Mouse (Mus musculus) C2C12 (cell line): ENCODE data around the gene Acot11. TPM values are rescaled to one million over a fixed set of nuclear protein-coding genes. Genes with fewer than 3 reads are reported as not detected.
"Not testable (repeated sequence)": the region's sequence is repeated elsewhere in the genome, so short reads cannot be mapped to it uniquely, and the experiment has no call there.

Experiments used
- H3K27me3 ChIP-seq: one replicate; pipeline ENCODE4 v1.6.1; 2011; ENCODE audit not compliant: control insufficient read depth, insufficient read depth, insufficient read length
- H3K36me3 ChIP-seq: one replicate; pipeline ENCODE4 v1.6.1; 2011; ENCODE audit not compliant: control insufficient read depth, insufficient read depth
- H3K4me3 ChIP-seq: one replicate; pipeline ENCODE4 v1.5.1; 2011; ENCODE audit warnings: mild to moderate bottlenecking, control low read depth; ENCODE audit not compliant: poor library complexity, insufficient read depth, severe bottlenecking
- H3K79me2 ChIP-seq: one replicate; pipeline ENCODE4 v1.6.1; 2011; ENCODE audit not compliant: control insufficient read depth, insufficient read depth
- H3K79me3 ChIP-seq: one replicate; pipeline ENCODE4 v1.6.1; 2011; ENCODE audit warnings: low read depth, control low read depth
- H3ac ChIP-seq: one replicate; pipeline ENCODE3; 2011; ENCODE audit warnings: low read depth; ENCODE audit not compliant: control insufficient read depth, insufficient read length
- CEBPB ChIP-seq: IDR thresholded peaks from one replicate; pipeline ENCODE4 v1.6.1; 2011; ENCODE audit warnings: low read depth, mild to moderate bottlenecking, control low read depth, moderate library complexity
- CTCF ChIP-seq: IDR thresholded peaks from one replicate; pipeline ENCODE4 v1.5.1; 2011; ENCODE audit not compliant: control insufficient read depth, insufficient read depth, insufficient read length
- FOSL1 ChIP-seq: IDR thresholded peaks from one replicate; pipeline ENCODE4 v1.8.0; 2011; ENCODE audit warnings: mild to moderate bottlenecking, low read length; ENCODE audit not compliant: poor library complexity, insufficient read depth, severe bottlenecking
- MAX ChIP-seq: IDR thresholded peaks from one replicate; pipeline ENCODE4 v1.6.1; 2011; ENCODE audit warnings: mild to moderate bottlenecking, control low read depth
- MYOD1 ChIP-seq: IDR thresholded peaks from one replicate; pipeline ENCODE4 v1.6.1; 2011; ENCODE audit warnings: low read depth; ENCODE audit not compliant: control insufficient read depth, insufficient read length
- MYOG ChIP-seq: IDR thresholded peaks from one replicate; pipeline ENCODE4 v1.6.1; 2011; ENCODE audit not compliant: control insufficient read depth, insufficient read length; ENCODE audit errors: extremely low read depth
- USF1 ChIP-seq: IDR thresholded peaks from one replicate; pipeline ENCODE4 v1.6.1; 2011; ENCODE audit warnings: low read depth, mild to moderate bottlenecking, control low read depth, moderate library complexity
- polyA plus RNA-seq: library from polyadenylated mRNA; unstranded; fragments of >200 nt; fragmentation: generic; extraction: Trizol; gene quantifications from one replicate; pipeline ENCODE4 v1.2.1, GENCODE M21; 2012; ENCODE audit warnings: missing spikeins

Acot11 gene
- polyA plus RNA-seq, 1 experiment = 0.54 TPM

DNA sequence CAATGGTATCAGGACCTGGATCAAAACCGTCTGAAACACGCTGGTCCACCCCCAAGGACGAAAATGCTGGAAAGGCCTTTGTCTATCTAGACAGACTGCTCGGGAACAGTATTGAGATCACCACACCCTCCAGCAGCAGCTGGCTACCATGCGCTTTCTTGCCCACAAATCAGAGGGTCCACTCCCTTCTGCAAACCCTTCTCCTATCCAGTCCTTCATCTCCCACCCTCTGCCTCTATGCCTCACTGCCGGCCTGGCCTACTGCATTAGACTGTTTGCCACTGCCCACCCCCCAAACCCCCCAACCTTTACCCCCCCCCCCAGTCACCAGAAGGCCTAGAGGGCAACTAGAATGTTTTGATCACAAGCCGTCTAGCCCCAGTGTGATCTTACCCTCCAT is 19.5 kb downstream of the Acot11 start:
- no peaks in the 10 kb centered on the region for H3K79me3 ChIP-seq
- H3K79me2 ChIP-seq = no peaks in the 10 kb centered on the region
- no peak overlapping the region for H3ac ChIP-seq
- H3K36me3 ChIP-seq = no peaks in the 10 kb centered on the region
- TF ChIP-seq MAX = no peak
- TF ChIP-seq USF1 = no peak
- TF ChIP-seq MYOD1 = no peak
- TF ChIP-seq CTCF = no peak
- TF ChIP-seq CEBPB = no peak
- TF ChIP-seq FOSL1 = no peak
- TF ChIP-seq MYOG = no peak
- H3K27me3 ChIP-seq = no peaks in the 10 kb centered on the region
- no peak overlapping the region for H3K4me3 ChIP-seq

DNA sequence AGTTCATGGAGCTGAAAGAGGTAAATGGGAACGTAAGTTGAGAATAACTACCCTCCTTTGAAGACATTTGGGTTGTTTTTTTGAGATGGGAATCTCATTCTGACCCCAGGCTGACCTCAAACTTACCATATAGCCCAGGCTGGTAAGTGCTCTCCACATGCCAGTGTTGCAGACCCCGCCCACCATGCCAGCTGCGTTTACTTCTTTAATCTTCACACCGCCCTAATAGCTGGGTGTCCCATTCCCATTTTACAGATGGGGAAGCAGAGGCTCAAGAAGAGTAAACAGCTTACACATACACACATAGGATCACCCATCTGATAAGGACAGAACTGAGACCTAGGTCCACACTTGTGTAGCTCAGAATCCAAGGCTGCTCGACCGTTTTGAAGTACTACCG is 20.0 kb downstream of the Acot11 start:
- H3K36me3 ChIP-seq = no peaks in the 10 kb centered on the region

DNA sequence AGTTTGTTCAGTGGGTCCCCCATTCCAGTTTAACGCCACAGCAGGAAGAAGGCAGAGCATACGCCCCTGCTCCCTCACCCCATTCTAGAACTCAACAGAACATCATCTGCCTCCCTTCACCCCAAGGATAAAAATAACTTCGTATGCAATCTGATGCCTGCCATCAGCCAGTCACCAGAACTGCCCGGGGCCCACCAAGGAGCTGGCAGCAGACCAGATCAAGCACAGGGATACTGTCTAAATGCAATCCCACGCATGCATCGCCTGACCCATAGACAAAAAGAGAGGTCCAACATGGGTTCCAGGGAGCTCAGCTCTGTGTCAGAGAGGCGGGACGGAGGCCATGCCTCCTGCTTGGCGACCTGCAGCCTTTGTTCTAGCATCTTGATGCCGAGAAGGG is 21.7 kb downstream of the Acot11 start:
- Histone ChIP-seq H3K36me3 (no peaks in the 10 kb centered on the region), H3K79me2 (no peaks in the 10 kb centered on the region), H3K4me3 (no peak overlapping the region), H3K27me3 (no peaks in the 10 kb centered on the region), H3K79me3 (no peaks in the 10 kb centered on the region), H3ac (no peak overlapping the region)
- no peak for TF ChIP-seq CTCF
- no peak for TF ChIP-seq FOSL1
- TF ChIP-seq MYOG = no peak
- TF ChIP-seq USF1 = no peak
- TF ChIP-seq MAX = no peak
- no peak for TF ChIP-seq CEBPB
- no peak for TF ChIP-seq MYOD1

More for the DNA sequence above, 20.0 kb downstream of the Acot11 start:
- Histone ChIP-seq H3K27me3 (no peaks in the 10 kb centered on the region), H3K4me3 (no peak overlapping the region), H3K79me2 (no peaks in the 10 kb centered on the region), H3K79me3 (no peaks in the 10 kb centered on the region), H3ac (no peak overlapping the region)
- TF ChIP-seq CEBPB = no peak
- TF ChIP-seq MYOG = no peak
- TF ChIP-seq USF1 = no peak
- no peak for TF ChIP-seq MYOD1
- TF ChIP-seq CTCF = no peak
- no peak for TF ChIP-seq MAX
- no peak for TF ChIP-seq FOSL1

DNA sequence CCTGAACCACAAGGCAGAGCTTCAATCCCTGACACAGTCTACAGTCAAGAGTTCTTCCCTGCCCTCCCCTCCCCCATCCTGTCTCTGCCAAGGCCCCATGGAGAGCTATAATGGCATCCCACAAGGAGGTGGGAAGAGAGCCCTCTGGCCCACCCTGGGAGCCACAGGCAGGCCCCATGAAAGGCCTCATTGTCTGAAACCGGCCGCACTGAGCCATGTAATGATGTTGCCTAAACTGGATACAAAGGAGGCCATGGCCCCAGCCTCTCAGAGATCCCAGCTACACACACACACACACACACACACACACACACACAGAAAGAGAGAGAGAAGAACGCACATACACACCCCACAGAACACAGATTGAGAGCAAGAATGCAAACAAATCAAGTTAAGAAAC is 24.8 kb downstream of the Acot11 start:
- Histone ChIP-seq H3ac (no peak overlapping the region), H3K27me3 (no peaks in the 10 kb centered on the region), H3K36me3 (no peaks in the 10 kb centered on the region), H3K4me3 (no peak overlapping the region), H3K79me3 (no peaks in the 10 kb centered on the region), H3K79me2 (no peaks in the 10 kb centered on the region)
- TF ChIP-seq USF1 (no peak), MYOD1 (no peak), CTCF (no peak), CEBPB (no peak)

DNA sequence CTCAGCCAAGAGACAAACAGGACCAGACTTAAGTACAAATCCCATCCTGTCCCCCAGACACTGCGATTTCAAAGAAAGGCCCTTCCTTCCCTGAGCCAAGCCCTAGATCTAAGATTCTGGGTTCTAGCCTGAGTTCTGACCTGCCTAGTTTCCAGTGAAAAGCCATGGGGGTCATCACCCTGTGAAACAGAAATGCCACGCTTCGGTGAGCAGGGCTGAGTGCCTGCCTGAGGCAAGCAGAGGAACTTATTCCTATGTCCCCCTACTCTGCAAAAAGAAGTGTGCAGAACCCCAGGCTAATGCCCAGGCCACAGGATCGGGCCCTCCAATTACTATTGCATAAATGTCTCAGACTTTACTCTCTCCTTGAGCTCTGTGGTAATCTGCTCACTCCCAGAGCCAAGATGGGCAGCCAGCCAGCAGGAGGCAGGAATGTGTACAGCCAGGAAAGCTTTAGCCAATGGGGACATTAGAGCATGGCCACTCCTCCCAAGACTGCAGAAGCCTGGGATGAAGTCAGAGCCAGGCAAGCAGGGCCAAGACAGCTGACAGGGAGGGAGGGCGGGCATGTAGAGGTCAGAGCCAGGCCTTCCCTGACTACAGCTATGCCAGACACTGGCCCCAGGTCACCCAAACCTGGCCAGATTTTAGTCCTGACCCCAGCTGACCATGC is 26.5 kb downstream of the Acot11 start:
- Histone ChIP-seq H3K79me2 (no peaks in the 10 kb centered on the region), H3K79me3 (no peaks in the 10 kb centered on the region), H3K27me3 (no peaks in the 10 kb centered on the region), H3K36me3 (no peaks in the 10 kb centered on the region), H3K4me3 (no peak overlapping the region), H3ac (no peak overlapping the region)
- TF ChIP-seq CEBPB (no peak), USF1 (no peak), FOSL1 (no peak), CTCF (no peak), MAX (no peak), MYOD1 (no peak), MYOG (no peak)

DNA sequence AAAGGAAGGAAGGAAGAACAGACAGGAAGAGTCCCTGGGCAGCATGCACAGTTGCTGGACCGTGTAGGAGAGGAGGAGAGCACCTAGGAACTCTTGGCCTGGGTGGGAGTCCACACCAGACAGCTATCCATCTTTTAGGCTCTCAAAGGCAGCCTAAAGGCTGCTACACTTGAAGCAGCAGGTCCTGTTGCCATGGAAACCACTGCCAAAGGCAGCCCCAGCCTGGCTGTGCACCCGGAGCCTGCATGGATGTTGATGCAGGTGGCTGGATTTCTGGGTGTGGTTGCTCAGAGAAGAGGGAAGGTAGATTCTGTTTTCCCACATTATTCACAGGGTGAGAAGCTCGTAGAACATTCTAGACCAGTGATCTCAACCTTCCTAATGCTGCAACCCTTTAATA is 27.8 kb downstream of the Acot11 start:
- Histone ChIP-seq H3K27me3 (no peaks in the 10 kb centered on the region), H3K79me3 (no peaks in the 10 kb centered on the region), H3ac (no peak overlapping the region), H3K4me3 (no peak overlapping the region), H3K36me3 (no peaks in the 10 kb centered on the region), H3K79me2 (no peaks in the 10 kb centered on the region)
- TF ChIP-seq MYOD1 (no peak), MAX (no peak), FOSL1 (no peak), CEBPB (no peak), USF1 (no peak), CTCF (no peak), MYOG (no peak)

DNA sequence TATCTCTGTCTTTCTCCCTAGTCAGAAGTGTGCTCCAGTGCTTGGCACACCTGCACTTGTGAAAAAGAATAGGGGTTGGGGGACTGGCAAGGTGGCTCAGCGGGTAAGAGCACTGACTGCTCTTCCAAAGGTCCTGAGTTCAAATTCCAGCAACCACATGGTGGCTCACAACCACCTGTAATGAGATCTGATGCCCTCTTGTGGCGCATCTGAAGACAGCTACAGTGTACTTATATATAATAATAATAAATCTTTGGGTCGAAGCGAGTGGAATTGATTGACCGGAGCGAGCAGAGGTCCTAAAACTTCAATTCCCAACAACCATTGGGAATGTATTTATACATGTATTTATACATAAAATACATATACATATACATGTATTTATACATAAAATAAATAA is 29.0 kb downstream of the Acot11 start:
- not testable (repeated sequence) for H3K79me2 ChIP-seq, H3K27me3 ChIP-seq, H3K4me3 ChIP-seq, H3ac ChIP-seq, H3K36me3 ChIP-seq, H3K79me3 ChIP-seq
